Mouse (Mus musculus) heart, postnatal 0 days (tissue): ENCODE data around the gene Cacna1c. TPM values are rescaled to one million over a fixed set of nuclear protein-coding genes. Genes with fewer than 3 reads are reported as not detected.

Source experiments
- ATAC-seq: fragments of 200-750 bp; cut with Nextera tagmentation; 2 replicates; pipeline ENCODE4 v1.8.0; 2017; ENCODE audit warnings: low read depth, moderate number of reproducible peaks, moderate library complexity; ENCODE audit not compliant: insufficient read depth
- DNase-seq: peaks from one replicate; pipeline ENCODE4 v3.0.0-alpha.2; 2016; ENCODE audit warnings: low spot score
- H3K27ac ChIP-seq: fragments of 300-500 bp; sonication (generic); 2 replicates; pipeline ENCODE4 v1.5.1; 2014; ENCODE audit warnings: low read depth, mild to moderate bottlenecking
- H3K27me3 ChIP-seq: fragments of 300-500 bp; sonication (generic); 2 replicates; pipeline ENCODE4 v1.6.1; 2014; ENCODE audit warnings: low read length, mixed read lengths; ENCODE audit not compliant: control insufficient read depth, insufficient read depth
- H3K36me3 ChIP-seq: fragments of 300-500 bp; sonication (generic); replicated peaks from 2 replicates; pipeline ENCODE4 v1.6.1; 2014; ENCODE audit warnings: low read length, mixed read lengths; ENCODE audit not compliant: control insufficient read depth, insufficient read depth
- H3K4me1 ChIP-seq: fragments of 300-500 bp; sonication (generic); 2 replicates; pipeline ENCODE4 v1.6.1; 2014; ENCODE audit warnings: antibody characterized with exemption; ENCODE audit not compliant: control insufficient read depth, insufficient read depth
- H3K4me2 ChIP-seq: fragments of 300-500 bp; sonication (generic); 2 replicates; pipeline ENCODE4 v1.6.1; 2014; ENCODE audit warnings: low read depth, mild to moderate bottlenecking, low read length, moderate library complexity
- H3K4me3 ChIP-seq: fragments of 300-500 bp; sonication (generic); 2 replicates; pipeline ENCODE4 v1.5.1; 2014; ENCODE audit warnings: low read depth, low read length
- H3K9ac ChIP-seq: fragments of 300-500 bp; sonication (generic); replicated peaks from 2 replicates; pipeline ENCODE4 v1.6.1; 2014; ENCODE audit warnings: low read depth, low read length, mixed read lengths
- H3K9me3 ChIP-seq: fragments of 300-500 bp; sonication (generic); replicated peaks from 2 replicates; pipeline ENCODE4 v1.6.1; 2016; ENCODE audit warnings: low read length; ENCODE audit not compliant: control insufficient read depth
- CTCF ChIP-seq: IDR thresholded peaks from 2 replicates; pipeline ENCODE4 v1.5.1; 2016; ENCODE audit warnings: antibody characterized with exemption, control low read depth, low read depth
- EP300 ChIP-seq: IDR thresholded peaks from 2 replicates; pipeline ENCODE4 v1.6.1; 2016; ENCODE audit warnings: antibody characterized with exemption, low read depth
- WGBS: fragments of 180-500 bp; shearing (Covaris S2); extraction: QIAGEN DNeasy Blood & Tissue Kit; methylation state at CpG from one replicate; pipeline ENCODE4 v1.1.7; 2014; 5-methylcytosine and 5-hydroxymethylcytosine counted together
- polyA plus RNA-seq: library from polyadenylated mRNA; unstranded; fragments of >200 nt; fragmentation: Nextera tagmentation; extraction: Ambion mirVana; gene quantifications from 2 replicates; pipeline ENCODE4 v1.2.1, GENCODE M21; 2015
- total RNA-seq: library from RNA; depleted of rRNA; stranded (reverse); fragments of >200 nt; gene quantifications from 2 replicates; pipeline ENCODE4 v1.2.3, GENCODE M21; 2014; ENCODE audit warnings: low replicate concordance

Cacna1c gene
- total and polyA plus RNA-seq, 2 experiments from 2014 or later = 51.3 to 159 TPM

- no peaks in the 10 kb centered on the region for H3K36me3 ChIP-seq
- H3K9me3 ChIP-seq = no peaks in the 10 kb centered on the region
- no peak overlapping the region for H3K4me2 ChIP-seq
- H3K4me1 ChIP-seq = peaks cover 44% of the 10 kb centered on the region
- 68% methylated on average over 8 of the region's 8 CpGs for WGBS
- H3K4me3 ChIP-seq = no peak overlapping the region
- DNase-seq (no peak), ATAC-seq (no peak)
- no peak for TF ChIP-seq EP300
- TF ChIP-seq CTCF = no peak
- H3K9ac ChIP-seq = no peak overlapping the region
- no peaks in the 10 kb centered on the region for H3K27me3 ChIP-seq
- 0 out of 2 replicates have a peak overlapping the region, but pooled peaks have one; percentile 17 for H3K27ac ChIP-seq
Observed at GRCm38 (mm10) chr6:118947286-118947685, 248.9 kb downstream of the Cacna1c start.

GRCm38 (mm10) chr6:118946660-118947059 is 249.6 kb downstream of the Cacna1c start:
- ATAC-seq (no peak), DNase-seq (no peak)
- Histone ChIP-seq H3K4me2 (no peak overlapping the region), H3K27me3 (no peaks in the 10 kb centered on the region), H3K9ac (no peak overlapping the region), H3K36me3 (no peaks in the 10 kb centered on the region), H3K27ac (0 out of 2 replicates have a peak overlapping the region, but pooled peaks have one; percentile 17), H3K4me1 (peaks cover 50% of the 10 kb centered on the region), H3K4me3 (no peak overlapping the region), H3K9me3 (no peaks in the 10 kb centered on the region)
- WGBS = 69% methylated on average over 6 of the region's 6 CpGs
- TF ChIP-seq CTCF = no peak
- no peak for TF ChIP-seq EP300

GRCm38 (mm10) chr6:118944093-118944492 is 252.1 kb downstream of the Cacna1c start:
- H3K4me3 ChIP-seq = no peak overlapping the region
- no peaks in the 10 kb centered on the region for H3K27me3 ChIP-seq
- TF ChIP-seq CTCF (no peak), EP300 (no peak)
- peaks cover 44% of the 10 kb centered on the region for H3K4me1 ChIP-seq
- no peaks in the 10 kb centered on the region for H3K9me3 ChIP-seq
- H3K27ac ChIP-seq = no peak overlapping the region
- H3K4me2 ChIP-seq = no peak overlapping the region
- WGBS = 74% methylated on average over 4 of the region's 4 CpGs
- ATAC-seq = no peak
- no peaks in the 10 kb centered on the region for H3K36me3 ChIP-seq
- DNase-seq = no peak
- no peak overlapping the region for H3K9ac ChIP-seq

GRCm38 (mm10) chr6:118941816-118942215 is 254.4 kb downstream of the Cacna1c start:
- H3K4me2 ChIP-seq = no peak overlapping the region
- TF ChIP-seq CTCF (no peak), EP300 (no peak)
- no peak for ATAC-seq
- H3K9me3 ChIP-seq = no peaks in the 10 kb centered on the region
- DNase-seq = no peak
- peaks cover 35% of the 10 kb centered on the region for H3K4me1 ChIP-seq
- no peak overlapping the region for H3K9ac ChIP-seq
- H3K4me3 ChIP-seq = no peak overlapping the region
- H3K27ac ChIP-seq = peak overlapping the region; percentile 30; the same call in 1 of the 2 replicates
- WGBS = 52% methylated on average over 4 of the region's 4 CpGs
- no peaks in the 10 kb centered on the region for H3K27me3 ChIP-seq
- no peaks in the 10 kb centered on the region for H3K36me3 ChIP-seq

GRCm38 (mm10) chr6:118941036-118941435 is 255.2 kb downstream of the Cacna1c start:
- no peaks in the 10 kb centered on the region for H3K36me3 ChIP-seq
- H3K4me2 ChIP-seq = no peak overlapping the region
- no peaks in the 10 kb centered on the region for H3K27me3 ChIP-seq
- WGBS = 89% methylated on average over 2 of the region's 3 CpGs
- no peak for ATAC-seq
- H3K9me3 ChIP-seq = no peaks in the 10 kb centered on the region
- peaks cover 32% of the 10 kb centered on the region for H3K4me1 ChIP-seq
- no peak for DNase-seq
- no peak overlapping the region for H3K4me3 ChIP-seq
- no peak overlapping the region for H3K9ac ChIP-seq
- H3K27ac ChIP-seq = no peak overlapping the region
- TF ChIP-seq EP300 (no peak), CTCF (no peak)

- peaks cover 43% of the 10 kb centered on the region for H3K4me1 ChIP-seq
- H3K27me3 ChIP-seq = no peaks in the 10 kb centered on the region
- H3K9ac ChIP-seq = no peak overlapping the region
- no peak overlapping the region for H3K4me3 ChIP-seq
- H3K4me2 ChIP-seq = no peak overlapping the region
- ATAC-seq (no peak), DNase-seq (no peak)
- TF ChIP-seq CTCF (no peak), EP300 (no peak)
- H3K27ac ChIP-seq = no peak overlapping the region
- no peaks in the 10 kb centered on the region for H3K36me3 ChIP-seq
- WGBS = 76% methylated on average over 8 of the region's 8 CpGs
- H3K9me3 ChIP-seq = no peaks in the 10 kb centered on the region
Observed at GRCm38 (mm10) chr6:118939626-118940025, 256.6 kb downstream of the Cacna1c start.
